Mouse (Mus musculus) left cerebral cortex, postnatal 25 days (tissue): Measurements from ENCODE around the gene Lhfpl2. TPM values are rescaled to one million over a fixed set of nuclear protein-coding genes. Genes with fewer than 3 reads are reported as not detected.

Source experiments
- total RNA-seq, 2 experiments: library from RNA; stranded (reverse); gene quantifications; 2 replicates each; pipeline ENCODE4 v1.2.3; 2021

The Lhfpl2 gene
- total RNA-seq, 2 experiments from 2014 or later = 13.2 to 18.7 TPM

Other genes starting within 250 kb of the Lhfpl2 start
- gene Scamp1, start 228.1 kb downstream of the Lhfpl2 start, total RNA-seq = 100 to 1,000 TPM; 181 to 184 TPM